Mouse (Mus musculus): ENCODE measurements around the gene Iqce. TPM values are rescaled to one million over a fixed set of nuclear protein-coding genes. Genes with fewer than 3 reads are reported as not detected.
A peak's percentile ranks its signal among the peaks of the same experiment; 100 is the strongest.

Gene Iqce
- polyA plus RNA-seq, 1 experiment from 2014 or later = 15.1 TPM

DNA sequence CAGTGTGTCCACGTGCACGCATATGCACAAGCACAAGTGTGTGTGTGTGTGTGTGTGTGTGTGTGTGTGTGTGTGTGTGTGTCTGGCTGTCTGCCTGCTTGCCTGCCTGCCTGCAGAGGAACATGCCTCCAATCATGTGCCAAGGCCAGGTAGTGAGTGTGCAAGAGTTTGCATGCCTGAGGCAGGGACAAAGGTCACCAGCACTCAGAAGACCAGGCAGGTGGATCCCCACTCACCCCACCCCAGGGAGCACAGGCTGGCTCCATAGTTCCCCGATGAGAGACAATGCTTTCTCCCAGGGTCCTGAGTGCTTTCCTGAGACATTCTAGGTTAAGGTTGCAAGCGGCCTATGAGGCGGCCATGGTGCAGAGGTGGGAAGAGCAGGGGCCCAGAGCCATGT lies 77.9 kb downstream of the Iqce start:
- H3K4me3 ChIP-seq (ENCODE audit: low read depth, low read length) = no peak overlapping the region

DNA sequence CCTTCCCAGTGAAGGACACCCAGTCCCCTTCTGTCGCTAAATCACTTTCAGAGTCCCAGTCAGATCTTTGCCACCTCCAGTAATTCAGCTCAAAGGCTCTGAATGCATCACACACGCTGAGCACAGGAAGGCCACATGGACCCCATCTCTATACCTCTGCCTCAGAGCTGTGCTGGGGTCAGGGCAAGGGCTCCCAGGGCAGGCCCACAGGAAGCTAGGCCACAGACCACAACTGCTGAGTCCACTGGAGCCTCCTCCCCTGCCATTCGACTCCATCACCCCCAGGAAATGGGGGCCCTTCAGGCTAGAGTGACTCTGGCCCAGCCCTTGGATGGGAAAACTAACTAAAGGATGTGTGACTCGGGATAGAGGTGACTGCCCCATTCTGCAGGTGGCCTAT lies 78.4 kb downstream of the Iqce start:
- Histone ChIP-seq H3K9ac (ENCODE audit: low read length) (no peak overlapping the region), H3K4me1 (ENCODE audit: control insufficient read depth, insufficient read depth, low read length) (no peaks in the 10 kb centered on the region), H3K9me3 (ENCODE audit: control insufficient read depth, low read length) (no peaks in the 10 kb centered on the region; the same call in 1 of the 2 replicates), H3K27ac (replicated peaks; ENCODE audit: low read depth, low read length) (no peak overlapping the region), H3K36me3 (ENCODE audit: control insufficient read depth, insufficient read depth, low read length) (peaks cover 42% of the 10 kb centered on the region), H3K27me3 (ENCODE audit: control insufficient read depth, insufficient read depth, low read length) (no peaks in the 10 kb centered on the region), H3K4me2 (ENCODE audit: low read depth, severe bottlenecking) (no peak overlapping the region), H3K4me3 (ENCODE audit: low read depth, low read length) (no peak overlapping the region)
- WGBS = 75% methylated on average over 4 of the region's 4 CpGs
- DNase-seq (ENCODE audit: low spot score) (no peak), ATAC-seq (ENCODE audit: insufficient number of reproducible peaks, low FRiP score, low TSS enrichment, low read depth) (no peak)

More for the DNA sequence above, 77.9 kb downstream of the Iqce start:
- no peak overlapping the region for H3K27ac ChIP-seq (replicated peaks; ENCODE audit: low read depth, low read length)
- no peak for DNase-seq (ENCODE audit: low spot score)
- WGBS = 97% methylated on average over 5 of the region's 5 CpGs
- H3K36me3 ChIP-seq (ENCODE audit: control insufficient read depth, insufficient read depth, low read length) = peaks cover 46% of the 10 kb centered on the region
- H3K27me3 ChIP-seq (ENCODE audit: control insufficient read depth, insufficient read depth, low read length) = no peaks in the 10 kb centered on the region
- H3K4me1 ChIP-seq (ENCODE audit: control insufficient read depth, insufficient read depth, low read length) = no peaks in the 10 kb centered on the region
- H3K9ac ChIP-seq (ENCODE audit: low read length) = no peak overlapping the region
- ATAC-seq (ENCODE audit: insufficient number of reproducible peaks, low FRiP score, low TSS enrichment, low read depth) = no peak
- H3K4me2 ChIP-seq (ENCODE audit: low read depth, severe bottlenecking) = no peak overlapping the region
- H3K9me3 ChIP-seq (ENCODE audit: control insufficient read depth, low read length) = no peaks in the 10 kb centered on the region; the same call in 1 of the 2 replicates

DNA sequence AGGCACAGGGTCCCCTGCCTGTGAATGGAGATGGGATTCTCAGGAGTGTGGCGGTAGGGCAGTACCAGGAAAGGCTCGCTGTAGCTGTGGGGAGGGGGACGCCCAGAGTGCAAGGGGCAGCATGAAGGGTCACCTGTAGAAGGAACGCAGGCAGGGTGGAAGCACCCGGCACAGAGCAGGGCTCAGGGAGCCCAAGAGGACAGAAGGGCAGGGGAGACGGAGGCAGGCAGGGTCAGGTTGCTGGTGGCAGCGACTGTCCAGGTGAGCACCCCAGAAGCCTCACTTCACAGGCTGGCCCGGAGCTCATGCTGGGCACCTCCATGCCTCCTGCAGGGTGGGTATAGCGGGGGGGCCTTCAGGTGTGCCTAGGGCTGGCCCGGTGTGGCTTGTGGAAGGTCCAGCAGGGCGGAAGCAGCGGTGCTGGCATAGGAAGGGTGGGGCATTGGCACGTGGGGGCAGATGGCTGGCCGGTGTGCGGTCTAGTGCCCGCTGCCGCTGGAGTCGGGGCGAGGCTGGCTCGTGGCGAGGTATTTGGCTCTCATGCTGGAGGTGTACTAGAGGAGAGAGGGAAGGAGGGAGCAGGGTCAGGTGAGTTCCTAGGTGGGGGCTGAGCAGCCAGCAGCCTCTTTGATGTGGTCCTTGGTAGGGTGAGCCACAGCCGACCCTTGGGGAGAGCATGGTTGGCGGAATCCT lies 79.1 kb downstream of the Iqce start:
- Histone ChIP-seq H3K36me3 (ENCODE audit: control insufficient read depth, insufficient read depth, low read length) (peaks cover 35% of the 10 kb centered on the region), H3K4me3 (ENCODE audit: low read depth, low read length) (no peak overlapping the region), H3K27ac (replicated peaks; ENCODE audit: low read depth, low read length) (no peak overlapping the region), H3K9me3 (ENCODE audit: control insufficient read depth, low read length) (no peaks in the 10 kb centered on the region; the same call in 1 of the 2 replicates), H3K4me1 (ENCODE audit: control insufficient read depth, insufficient read depth, low read length) (no peaks in the 10 kb centered on the region), H3K9ac (ENCODE audit: low read length) (no peak overlapping the region), H3K4me2 (ENCODE audit: low read depth, severe bottlenecking) (no peak overlapping the region), H3K27me3 (ENCODE audit: control insufficient read depth, insufficient read depth, low read length) (no peaks in the 10 kb centered on the region)
- WGBS = 91% methylated on average over 23 of the region's 23 CpGs
- no peak for DNase-seq (ENCODE audit: low spot score)
- no peak for ATAC-seq (ENCODE audit: insufficient number of reproducible peaks, low FRiP score, low TSS enrichment, low read depth)

DNA sequence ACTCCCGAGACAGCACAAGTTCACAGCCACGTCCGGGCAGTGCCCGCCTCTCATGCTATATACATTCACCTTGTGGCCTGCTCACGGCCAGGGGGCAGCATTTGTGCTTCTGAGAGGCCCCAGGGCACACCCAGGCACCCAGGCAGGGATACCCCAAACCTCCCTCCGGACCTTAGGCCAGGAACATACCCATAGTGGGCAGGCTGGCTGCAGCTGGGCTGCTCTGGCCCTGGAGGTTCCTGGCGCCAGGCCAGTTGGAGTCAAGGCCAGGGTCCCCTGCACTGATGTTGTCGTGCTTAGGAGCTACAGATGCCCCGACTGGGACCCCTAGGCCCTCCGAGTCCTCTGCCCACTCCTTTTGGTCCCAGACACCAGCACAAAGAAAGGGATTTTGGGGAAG lies 80.7 kb downstream of the Iqce start:
- H3K27me3 ChIP-seq (ENCODE audit: control insufficient read depth, insufficient read depth, low read length) = no peaks in the 10 kb centered on the region
- H3K27ac ChIP-seq (replicated peaks; ENCODE audit: low read depth, low read length) = no peak overlapping the region
- H3K4me3 ChIP-seq (ENCODE audit: low read depth, low read length) = no peak overlapping the region
- 0 out of 2 replicates have a peak overlapping the region, but pooled peaks have one; percentile 19 for H3K9ac ChIP-seq (ENCODE audit: low read length)
- 85% methylated on average over 10 of the region's 10 CpGs for WGBS
- H3K36me3 ChIP-seq (ENCODE audit: control insufficient read depth, insufficient read depth, low read length) = peaks cover 24% of the 10 kb centered on the region
- ATAC-seq (ENCODE audit: insufficient number of reproducible peaks, low FRiP score, low TSS enrichment, low read depth) (no peak), DNase-seq (ENCODE audit: low spot score) (no peak)
- H3K4me2 ChIP-seq (ENCODE audit: low read depth, severe bottlenecking) = no peak overlapping the region
- H3K9me3 ChIP-seq (ENCODE audit: control insufficient read depth, low read length) = no peaks in the 10 kb centered on the region
- H3K4me1 ChIP-seq (ENCODE audit: control insufficient read depth, insufficient read depth, low read length) = no peaks in the 10 kb centered on the region

DNA sequence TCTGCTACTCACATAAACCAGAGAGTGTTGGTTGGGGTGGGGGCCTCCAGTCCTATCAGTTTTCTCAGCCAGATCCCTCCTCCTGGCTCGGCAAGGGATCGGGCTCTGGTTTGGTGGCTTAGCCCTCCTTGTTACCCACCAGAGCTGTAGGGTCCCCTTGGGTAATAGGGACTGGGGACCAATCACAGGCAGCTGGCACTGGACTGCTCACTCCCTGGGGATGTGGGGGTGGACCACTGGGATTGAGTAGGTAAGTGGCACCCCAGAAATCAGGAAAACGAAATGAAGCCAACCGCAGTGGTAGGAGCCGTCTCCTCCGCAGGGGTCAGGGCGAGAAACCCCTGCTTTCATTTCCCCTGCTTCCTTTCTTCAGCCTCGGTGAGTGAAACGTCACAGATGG lies 81.1 kb downstream of the Iqce start:
- no peak overlapping the region for H3K4me3 ChIP-seq (ENCODE audit: low read depth, low read length)
- H3K9me3 ChIP-seq (ENCODE audit: control insufficient read depth, low read length) = no peaks in the 10 kb centered on the region
- 71% methylated on average over 9 of the region's 9 CpGs for WGBS
- no peak overlapping the region for H3K27ac ChIP-seq (replicated peaks; ENCODE audit: low read depth, low read length)
- H3K4me2 ChIP-seq (ENCODE audit: low read depth, severe bottlenecking) = no peak overlapping the region
- H3K36me3 ChIP-seq (ENCODE audit: control insufficient read depth, insufficient read depth, low read length) = peaks cover 22% of the 10 kb centered on the region
- H3K4me1 ChIP-seq (ENCODE audit: control insufficient read depth, insufficient read depth, low read length) = no peaks in the 10 kb centered on the region
- no peak for DNase-seq (ENCODE audit: low spot score)
- ATAC-seq (ENCODE audit: insufficient number of reproducible peaks, low FRiP score, low TSS enrichment, low read depth) = no peak
- H3K27me3 ChIP-seq (ENCODE audit: control insufficient read depth, insufficient read depth, low read length) = no peaks in the 10 kb centered on the region
- H3K9ac ChIP-seq (ENCODE audit: low read length) = no peak overlapping the region

DNA sequence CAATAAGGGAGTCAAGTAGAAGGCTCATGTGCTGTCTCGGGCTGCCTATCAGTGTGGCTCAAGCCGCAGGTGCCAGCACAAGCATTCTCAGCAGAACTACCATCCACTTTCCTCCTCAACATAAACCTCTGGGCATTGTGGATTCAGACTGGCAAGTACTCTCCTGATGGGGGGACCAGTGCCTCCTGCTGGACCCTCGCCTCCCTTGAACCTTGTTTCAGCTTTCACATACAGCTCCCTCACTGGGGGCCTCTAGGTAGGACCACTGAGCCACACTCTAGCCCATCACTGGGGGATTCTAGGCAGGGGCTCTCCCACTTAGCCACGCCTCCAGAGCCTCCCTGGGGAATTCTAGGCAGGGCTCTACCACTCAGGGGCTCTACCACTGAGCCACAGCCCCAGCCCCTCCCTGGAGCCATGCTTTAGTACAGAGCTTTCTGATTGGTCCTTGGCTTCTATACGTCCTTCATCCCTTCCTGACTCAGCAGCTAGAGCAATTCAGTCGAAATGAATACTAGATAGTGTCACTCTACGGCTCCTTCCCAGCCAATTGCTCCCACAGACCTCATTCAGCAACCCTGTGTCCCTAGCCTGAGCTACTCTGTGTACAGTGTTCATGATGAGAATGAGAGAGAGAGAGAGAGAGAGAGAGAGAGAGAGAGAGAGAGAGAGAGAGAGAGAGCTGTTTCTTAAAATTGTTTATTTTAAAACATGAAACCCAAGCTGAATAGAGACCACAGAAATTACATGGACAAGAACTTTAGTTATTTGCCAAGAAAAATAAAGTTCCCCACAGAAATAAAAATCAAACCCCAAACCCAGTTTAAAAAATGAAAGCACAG lies 82.1 kb downstream of the Iqce start:
- no peak overlapping the region for H3K4me2 ChIP-seq (ENCODE audit: low read depth, severe bottlenecking)
- H3K9ac ChIP-seq (ENCODE audit: low read length) = no peak overlapping the region
- H3K36me3 ChIP-seq (ENCODE audit: control insufficient read depth, insufficient read depth, low read length) = peaks cover 18% of the 10 kb centered on the region
- WGBS = 67% methylated on average over 7 of the region's 7 CpGs
- H3K4me3 ChIP-seq (ENCODE audit: low read depth, low read length) = no peak overlapping the region
- no peaks in the 10 kb centered on the region for H3K27me3 ChIP-seq (ENCODE audit: control insufficient read depth, insufficient read depth, low read length)
- DNase-seq (ENCODE audit: low spot score) = no peak
- H3K4me1 ChIP-seq (ENCODE audit: control insufficient read depth, insufficient read depth, low read length) = no peaks in the 10 kb centered on the region
- no peaks in the 10 kb centered on the region for H3K9me3 ChIP-seq (ENCODE audit: control insufficient read depth, low read length)
- ATAC-seq (ENCODE audit: insufficient number of reproducible peaks, low FRiP score, low TSS enrichment, low read depth) = peak; percentile 16; the same call in 1 of the 2 replicates
- H3K27ac ChIP-seq (replicated peaks; ENCODE audit: low read depth, low read length) = no peak overlapping the region; the same call in 1 of the 2 replicates

DNA sequence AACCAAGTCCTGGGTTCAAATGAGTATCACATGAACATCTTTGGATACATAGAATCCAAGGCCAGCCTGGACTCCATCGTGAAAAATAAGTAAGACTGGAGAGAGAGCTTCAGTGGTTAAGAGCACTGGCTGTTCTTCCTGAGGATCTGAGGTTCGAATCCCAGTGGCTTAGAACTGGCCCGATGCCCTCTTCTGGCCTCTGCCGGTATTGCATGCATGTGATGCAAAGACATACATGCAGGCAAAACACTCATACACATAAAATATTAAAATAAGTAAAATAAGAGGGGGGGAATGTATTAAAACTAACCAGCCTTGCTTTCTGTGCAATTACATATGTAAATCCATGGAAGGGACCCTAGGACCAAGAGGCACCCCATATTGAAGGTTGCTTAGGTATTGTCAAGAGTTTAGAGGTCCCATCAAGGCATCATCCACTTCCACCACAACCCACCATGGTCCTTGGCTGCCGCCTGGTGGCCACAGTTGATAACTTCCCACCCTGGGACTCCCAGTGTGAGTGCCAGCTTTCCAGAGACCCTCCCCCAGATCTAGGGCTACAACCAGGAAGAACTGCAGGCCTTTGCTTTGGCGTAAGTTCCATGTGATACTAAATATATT lies 82.9 kb downstream of the Iqce start:
- Histone ChIP-seq H3K9ac (ENCODE audit: low read length) (no peak overlapping the region), H3K27ac (replicated peaks; ENCODE audit: low read depth, low read length) (no peak overlapping the region), H3K36me3 (ENCODE audit: control insufficient read depth, insufficient read depth, low read length) (peaks cover 16% of the 10 kb centered on the region), H3K9me3 (ENCODE audit: control insufficient read depth, low read length) (no peaks in the 10 kb centered on the region), H3K4me2 (ENCODE audit: low read depth, severe bottlenecking) (no peak overlapping the region), H3K4me1 (ENCODE audit: control insufficient read depth, insufficient read depth, low read length) (no peaks in the 10 kb centered on the region), H3K4me3 (ENCODE audit: low read depth, low read length) (no peak overlapping the region), H3K27me3 (ENCODE audit: control insufficient read depth, insufficient read depth, low read length) (no peaks in the 10 kb centered on the region)
- 27% methylated on average over 6 of the region's 6 CpGs for whole genome bisulfite sequencing
- no peak for ATAC-seq (ENCODE audit: insufficient number of reproducible peaks, low FRiP score, low TSS enrichment, low read depth)
- DNase-seq (ENCODE audit: low spot score) = peak; percentile 90

DNA sequence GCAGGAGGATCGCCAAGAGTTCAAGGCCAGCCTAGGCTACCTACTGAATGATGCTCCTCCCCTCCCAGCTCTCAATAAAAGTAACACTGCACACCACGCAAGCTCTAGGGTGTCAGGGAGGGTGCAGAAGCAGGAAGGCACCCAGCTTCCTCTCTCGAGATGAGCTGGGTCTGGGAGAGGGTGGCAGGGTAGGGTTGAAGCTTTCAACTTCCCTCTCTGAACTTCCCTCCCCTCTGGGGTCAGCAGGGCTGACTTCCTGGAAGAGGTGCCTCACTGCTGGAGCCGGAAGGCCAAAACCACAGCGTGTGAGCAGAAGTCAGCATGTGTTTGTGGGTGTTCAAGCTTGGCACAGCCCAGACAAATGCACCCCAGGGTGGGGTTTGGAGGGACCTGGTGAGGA lies 84.5 kb downstream of the Iqce start:
- DNase-seq (ENCODE audit: low spot score) (no peak), ATAC-seq (ENCODE audit: insufficient number of reproducible peaks, low FRiP score, low TSS enrichment, low read depth) (no peak)
- Histone ChIP-seq H3K4me3 (ENCODE audit: low read depth, low read length) (no peak overlapping the region), H3K36me3 (ENCODE audit: control insufficient read depth, insufficient read depth, low read length) (peaks cover 5% of the 10 kb centered on the region), H3K27me3 (ENCODE audit: control insufficient read depth, insufficient read depth, low read length) (no peaks in the 10 kb centered on the region), H3K9me3 (ENCODE audit: control insufficient read depth, low read length) (no peaks in the 10 kb centered on the region), H3K4me2 (ENCODE audit: low read depth, severe bottlenecking) (no peak overlapping the region), H3K27ac (replicated peaks; ENCODE audit: low read depth, low read length) (no peak overlapping the region), H3K9ac (ENCODE audit: low read length) (no peak overlapping the region), H3K4me1 (ENCODE audit: control insufficient read depth, insufficient read depth, low read length) (no peaks in the 10 kb centered on the region)
- WGBS = 70% methylated on average over 5 of the region's 5 CpGs
